Mouse (Mus musculus) lung, postnatal 0 days (tissue): Measurements from ENCODE around the gene Anapc13.

ENCODE experiments used
- CTCF ChIP-seq: IDR thresholded peaks from 2 replicates; pipeline ENCODE4 v1.5.1; 2016; ENCODE audit warnings: antibody characterized with exemption, mild to moderate bottlenecking
- EP300 ChIP-seq: IDR thresholded peaks from 2 replicates; pipeline ENCODE4 v1.6.1; 2016; ENCODE audit warnings: antibody characterized with exemption, mild to moderate bottlenecking, control low read depth

DNA sequence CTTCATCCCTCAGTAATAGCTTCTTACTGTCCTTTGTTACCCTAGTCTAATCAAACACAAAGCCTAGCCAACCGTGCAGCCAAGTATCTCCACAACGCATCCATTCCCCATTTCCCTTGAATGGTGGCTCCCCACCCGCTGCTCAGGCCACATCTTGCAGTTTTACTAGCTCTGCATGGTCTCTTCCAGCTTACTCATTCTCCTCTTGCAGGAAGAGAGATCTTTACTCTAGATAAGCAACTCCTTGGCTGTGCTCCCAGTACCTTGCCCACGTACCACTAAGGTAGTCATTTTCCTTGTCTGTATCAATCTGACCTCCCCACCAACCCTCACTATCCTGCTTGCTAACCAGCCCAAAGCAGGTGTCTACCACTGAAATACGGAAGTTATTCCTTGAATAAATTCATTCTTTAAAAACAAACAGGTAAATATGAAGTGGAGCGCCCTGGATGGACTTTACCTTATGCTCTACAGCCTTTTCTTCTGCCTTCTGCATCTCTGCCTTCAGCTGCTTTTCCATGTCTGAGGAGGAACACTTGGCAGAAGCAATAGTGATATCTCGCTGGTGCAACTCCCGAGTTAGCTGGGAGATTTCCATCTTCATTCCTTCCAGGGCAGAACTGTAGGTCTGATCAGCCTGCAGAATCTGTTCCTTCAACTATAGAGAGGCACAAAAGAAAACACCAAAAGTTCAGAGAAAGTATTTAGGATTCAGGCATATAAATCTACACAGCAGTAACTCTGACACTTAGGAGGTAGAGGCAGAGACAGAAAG lies 30.2 kb upstream of the Anapc13 start:
- TF ChIP-seq CTCF = no peak
- no peak for TF ChIP-seq EP300
